Mouse (Mus musculus): ENCODE measurements around the gene Ccl2.
A peak's percentile ranks its signal among the peaks of the same experiment; 100 is the strongest.

DNA sequence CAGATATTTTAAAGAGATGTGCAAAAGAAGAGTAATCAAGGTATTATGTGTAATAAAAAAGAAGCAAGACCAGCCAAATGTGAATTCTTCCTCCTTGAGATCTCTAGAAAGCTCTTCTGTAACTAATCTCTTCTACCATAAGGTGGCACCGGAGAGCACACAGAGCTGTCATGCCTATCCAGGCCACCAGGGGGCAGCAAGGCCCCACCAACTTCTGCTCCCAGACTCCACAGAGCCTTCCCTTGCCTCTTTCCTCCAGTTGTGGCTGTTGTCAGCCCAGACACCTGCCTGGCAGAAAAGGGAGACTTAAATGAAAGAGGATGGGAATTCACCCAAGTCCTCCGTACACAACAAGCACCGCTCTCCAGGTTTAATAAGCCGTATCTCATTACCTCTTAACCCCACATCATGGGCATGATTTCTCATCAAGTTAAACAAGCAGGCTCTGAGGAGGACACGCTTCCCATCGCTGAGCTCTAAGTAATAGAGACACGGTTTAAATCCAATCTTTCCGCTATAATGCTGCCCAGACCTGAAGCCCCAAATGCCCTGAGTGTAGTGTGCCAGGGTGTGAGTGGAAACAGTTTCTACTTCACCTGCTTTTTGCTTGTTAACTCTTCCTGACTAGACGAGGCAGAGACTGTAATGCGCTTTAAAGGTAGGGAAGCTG, 39.1 kb upstream of the Ccl2 start:
- TF ChIP-seq POLR2A (IDR thresholded peaks at IDR 0.05; ENCODE audit: low read depth, low read length) (no peak), CTCF (IDR thresholded peaks at IDR 0.05; ENCODE audit: borderline replicate concordance, insufficient read depth, low read length) (peak; percentile 100)
